Comparison of ENCODE assay signal across 28 mouse cellular contexts in the genomic region with DNA sequence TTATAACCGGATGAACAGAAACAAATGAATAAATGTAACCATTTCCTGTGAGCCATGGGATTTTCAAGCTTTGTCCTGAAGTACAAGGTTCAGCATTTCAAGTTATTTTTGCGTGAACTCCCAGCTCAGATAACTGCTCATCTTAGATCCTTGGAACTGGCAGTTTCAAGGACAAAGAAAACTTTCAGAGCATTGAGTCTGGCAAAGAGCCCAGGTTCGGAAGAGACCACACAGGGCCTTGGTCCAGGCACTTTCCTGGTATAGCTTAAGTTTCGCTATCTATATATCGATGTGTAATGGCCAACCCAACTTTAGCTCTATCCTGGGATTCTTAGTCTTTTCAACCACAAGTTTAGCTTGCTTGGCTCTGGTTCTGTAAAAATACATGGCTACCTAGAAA. TPM values are rescaled to one million over a fixed set of nuclear protein-coding genes. Genes with fewer than 3 reads are reported as not detected.
DNase-seq lines count a peak whose midpoint lies in the region; ATAC-seq lines count a peak whose summit lies in the region.
"Had no signal": no experiment of that assay in that cellular context is flagged by ENCODE, and none has a peak within 500 bp of the region (broad histone marks: within the 10 kb centered on the region; RNA-seq: fewer than 3 reads in every experiment).

No protein-coding gene starts in this region.

- H3K4me3 ChIP-seq in kidney, embryonic 15.5 days (replicated peaks) = no peak overlapping the region
- no peak overlapping the region for H3K4me3 ChIP-seq in midbrain, embryonic 14.5 days (replicated peaks; ENCODE audit: low read depth, low read length)
- H3K4me3 ChIP-seq in midbrain, embryonic 13.5 days (replicated peaks) = no peak overlapping the region
- H3K4me3 ChIP-seq: embryonic facial prominence, embryonic 15.5 days; forebrain, embryonic 15.5 days; heart, embryonic 10.5 days; intestine, embryonic 15.5 days; limb, embryonic 10.5 days; megakaryocyte, embryonic 14.5 days; midbrain, embryonic 15.5 days had no signal

- no peak overlapping the region for H3K4me2 ChIP-seq in kidney, embryonic 15.5 days
- no peak overlapping the region for H3K4me2 ChIP-seq in midbrain, embryonic 14.5 days (ENCODE audit: low read length)
- no peak overlapping the region for H3K4me2 ChIP-seq in midbrain, embryonic 13.5 days (replicated peaks)
- H3K4me2 ChIP-seq: embryonic facial prominence, embryonic 15.5 days; forebrain, embryonic 15.5 days; hindbrain, embryonic 14.5 days; intestine, embryonic 15.5 days; midbrain, embryonic 15.5 days had no signal

- 74% methylated on average over 5 of the region's 5 CpGs for WGBS in kidney, embryonic 15.5 days
- WGBS in midbrain, embryonic 14.5 days = 83% methylated on average over 5 of the region's 5 CpGs
- WGBS in midbrain, embryonic 13.5 days = 89% methylated on average over 5 of the region's 5 CpGs

- H3K9ac ChIP-seq in kidney, embryonic 15.5 days = no peak overlapping the region
- no peak overlapping the region for H3K9ac ChIP-seq in midbrain, embryonic 14.5 days (replicated peaks; ENCODE audit: low read length)
- H3K9ac ChIP-seq in midbrain, embryonic 13.5 days (replicated peaks) = no peak overlapping the region
- H3K9ac ChIP-seq: embryonic facial prominence, embryonic 15.5 days; forebrain, embryonic 15.5 days; hindbrain, embryonic 14.5 days; intestine, embryonic 15.5 days; midbrain, embryonic 15.5 days had no signal

- no peaks in the 10 kb centered on the region for H3K9me3 ChIP-seq in kidney, embryonic 15.5 days (replicated peaks)
- no peaks in the 10 kb centered on the region for H3K9me3 ChIP-seq in midbrain, embryonic 14.5 days (ENCODE audit: control insufficient read depth, low read length)
- no peaks in the 10 kb centered on the region for H3K9me3 ChIP-seq in midbrain, embryonic 13.5 days
- H3K9me3 ChIP-seq: embryonic facial prominence, embryonic 15.5 days; forebrain, embryonic 15.5 days; heart, embryonic 10.5 days; intestine, embryonic 15.5 days; limb, embryonic 10.5 days; megakaryocyte, embryonic 14.5 days; midbrain, embryonic 15.5 days had no signal

- no peak for ATAC-seq in kidney, embryonic 15.5 days (replicated peaks; ENCODE audit: low FRiP score)
- ATAC-seq in midbrain, embryonic 14.5 days (ENCODE audit: low FRiP score, low TSS enrichment) = no peak
- no peak for ATAC-seq in midbrain, embryonic 13.5 days
- ATAC-seq in activated CD4-positive, CD25-positive, alpha-beta regulatory T cell, adult 4 months = no peak
- ATAC-seq: forebrain, embryonic 15.5 days; intestine, embryonic 15.5 days; midbrain, embryonic 15.5 days had no signal

- H3K27me3 ChIP-seq in kidney, embryonic 15.5 days = no peaks in the 10 kb centered on the region
- no peaks in the 10 kb centered on the region for H3K27me3 ChIP-seq in midbrain, embryonic 14.5 days (ENCODE audit: control insufficient read depth, insufficient read depth, low read length)
- H3K27me3 ChIP-seq in midbrain, embryonic 13.5 days = no peaks in the 10 kb centered on the region
- H3K27me3 ChIP-seq: embryonic facial prominence, embryonic 15.5 days; forebrain, embryonic 15.5 days; intestine, embryonic 15.5 days; midbrain, embryonic 15.5 days had no signal

- no peaks in the 10 kb centered on the region for H3K36me3 ChIP-seq in kidney, embryonic 15.5 days
- no peaks in the 10 kb centered on the region for H3K36me3 ChIP-seq in midbrain, embryonic 14.5 days (ENCODE audit: control insufficient read depth, insufficient read depth, low read length)
- H3K36me3 ChIP-seq in midbrain, embryonic 13.5 days = no peaks in the 10 kb centered on the region
- H3K36me3 ChIP-seq: embryonic facial prominence, embryonic 15.5 days; forebrain, embryonic 15.5 days; heart, embryonic 10.5 days; intestine, embryonic 15.5 days; limb, embryonic 10.5 days; midbrain, embryonic 15.5 days had no signal

- H3K27ac ChIP-seq in kidney, embryonic 15.5 days = 0 out of 2 replicates have a peak overlapping the region, but pooled peaks have one; percentile 34
- H3K27ac ChIP-seq in midbrain, embryonic 14.5 days (replicated peaks; ENCODE audit: low read depth, low read length) = no peak overlapping the region
- H3K27ac ChIP-seq in midbrain, embryonic 13.5 days = no peak overlapping the region
- H3K27ac ChIP-seq: embryonic facial prominence, embryonic 15.5 days; forebrain, embryonic 15.5 days; heart, embryonic 10.5 days; hindbrain, embryonic 14.5 days; intestine, embryonic 15.5 days; limb, embryonic 10.5 days; midbrain, embryonic 15.5 days had no signal

- DNase-seq in kidney, postnatal 25 days = no peak
- peak; percentile 5 for DNase-seq in midbrain, embryonic 14.5 days
- peak; percentile 34 for DNase-seq in adrenal gland, adult 8-10 months
- peak; percentile 48 to 68 for DNase-seq in adrenal gland, postnatal 36 days
- DNase-seq in c-Kit-positive CD71-positive TER-119-positive erythroid progenitor cells, embryonic 14.5 days (ENCODE audit: low spot score) = no peak
- DNase-seq: cerebellum, adult 2 months; cerebellum, postnatal 36 days; embryo, embryonic 11 days; gastrocnemius, postnatal 10 days; heart, postnatal 4 days; right cerebral cortex, postnatal 14 days; spleen, adult 18-20 months; thymus, adult 18-20 months; thymus, postnatal 4 days had no signal

- no peaks in the 10 kb centered on the region for H3K4me1 ChIP-seq in kidney, embryonic 15.5 days
- H3K4me1 ChIP-seq in midbrain, embryonic 14.5 days (ENCODE audit: control insufficient read depth, insufficient read depth, low read length) = no peaks in the 10 kb centered on the region
- no peaks in the 10 kb centered on the region for H3K4me1 ChIP-seq in midbrain, embryonic 13.5 days (replicated peaks)
- H3K4me1 ChIP-seq: forebrain, embryonic 15.5 days; intestine, embryonic 15.5 days; limb, embryonic 10.5 days; midbrain, embryonic 15.5 days had no signal

RNA-seq across cellular contexts. Expression of a gene that starts 28.6 kb away (rescaled TPM):
- polyA plus RNA-seq in kidney, embryonic 15.5 days (2015; fragmentation: Nextera tagmentation; extraction: Ambion mirVana) = 0.25 and 0.57 TPM in 2 replicates
- 1.1 and 1.7 TPM in 2 replicates for polyA plus RNA-seq in midbrain, embryonic 14.5 days (2014; fragmentation: Nextera tagmentation; extraction: Ambion mirVana)
- 1.3 and 1.6 TPM in 2 replicates for polyA plus RNA-seq in midbrain, embryonic 13.5 days (2015; fragmentation: Nextera tagmentation; extraction: Ambion mirVana)
- total RNA-seq in adrenal gland, adult 8-10 months (2022) = 1 to 10 TPM; 2.0 to 4.0 (median 3.0) TPM
- total RNA-seq in adrenal gland, postnatal 36 days (2021) = 1 to 10 TPM; 2.0 to 3.2 TPM
- 1 to 10 TPM in 1 of 2 experiments, under 1 TPM in 1; 0.24 to 1.3 TPM for polyA plus RNA-seq in activated CD4-positive, CD25-positive, alpha-beta regulatory T cell, adult 4 months (2017; shearing (Covaris generic))
- polyA plus RNA-seq: liver, embryonic 16.5 days had no signal

RNA-seq across cellular contexts. Expression of a gene that starts 47.4 kb away (rescaled TPM):
- polyA plus RNA-seq in kidney, embryonic 15.5 days (2015; fragmentation: Nextera tagmentation; extraction: Ambion mirVana) = 18.1 and 18.7 TPM in 2 replicates
- 6.0 and 7.2 TPM in 2 replicates for polyA plus RNA-seq in midbrain, embryonic 14.5 days (2014; fragmentation: Nextera tagmentation; extraction: Ambion mirVana)
- polyA plus RNA-seq in midbrain, embryonic 13.5 days (2015; fragmentation: Nextera tagmentation; extraction: Ambion mirVana) = 7.3 and 8.0 TPM in 2 replicates
- total RNA-seq in adrenal gland, adult 8-10 months (2022) = 10 to 100 TPM; 11.2 to 22.4 (median 19.7) TPM
- 10 to 100 TPM; 11.4 to 21.4 TPM for total RNA-seq in adrenal gland, postnatal 36 days (2021)
- polyA plus RNA-seq in activated CD4-positive, CD25-positive, alpha-beta regulatory T cell, adult 4 months (2017; shearing (Covaris generic)) = under 1 TPM in 1 of 2 experiments, not detected in 1; 0.42 TPM
- total RNA-seq: granulocyte monocyte progenitor cell, adult 5-6 weeks; neutrophil, adult 5-6 weeks had no signal

RNA-seq across cellular contexts. Expression of a gene that starts 53.4 kb away (rescaled TPM):
- polyA plus RNA-seq in kidney, embryonic 15.5 days (2015; fragmentation: Nextera tagmentation; extraction: Ambion mirVana) = 35.0 and 37.6 TPM in 2 replicates
- polyA plus RNA-seq in midbrain, embryonic 14.5 days (2014; fragmentation: Nextera tagmentation; extraction: Ambion mirVana) = 43.3 and 47.3 TPM in 2 replicates
- polyA plus RNA-seq in midbrain, embryonic 13.5 days (2015; fragmentation: Nextera tagmentation; extraction: Ambion mirVana) = 47.5 and 61.8 TPM in 2 replicates
- total RNA-seq in adrenal gland, adult 8-10 months (2022) = 10 to 100 TPM; 33.4 to 61.1 (median 37.6) TPM
- total RNA-seq in adrenal gland, postnatal 36 days (2021) = 10 to 100 TPM; 34.0 to 51.6 TPM
- 10 to 100 TPM; 50.8 to 53.6 TPM for polyA plus RNA-seq in activated CD4-positive, CD25-positive, alpha-beta regulatory T cell, adult 4 months (2017; shearing (Covaris generic))

Comparison
In these comparisons a context has a peak if more than half of its experiments do, and no peak if none do; other contexts are left out.
1. DNase-seq: peak in midbrain, embryonic 14.5 days (single experiment), adrenal gland, adult 8-10 months (single experiment) and adrenal gland, postnatal 36 days (2 of 2); none in kidney, postnatal 25 days (0 of 2) and c-Kit-positive CD71-positive TER-119-positive erythroid progenitor cells, embryonic 14.5 days (single experiment).